Mouse (Mus musculus) spleen, postnatal 4 days (tissue): ENCODE data around the gene Rad1.
A peak's percentile ranks its signal among the peaks of the same experiment; 100 is the strongest.
"Not testable (repeated sequence)": the region's sequence is repeated elsewhere in the genome, so short reads cannot be mapped to it uniquely, and the experiment has no call there.

Experiments used
- DNase-seq, 2 experiments: peaks; one replicate each; pipeline ENCODE4 v3.0.0; 2022; ENCODE audit warnings: low spot score in 2 of 2

Rad1 gene

DNA sequence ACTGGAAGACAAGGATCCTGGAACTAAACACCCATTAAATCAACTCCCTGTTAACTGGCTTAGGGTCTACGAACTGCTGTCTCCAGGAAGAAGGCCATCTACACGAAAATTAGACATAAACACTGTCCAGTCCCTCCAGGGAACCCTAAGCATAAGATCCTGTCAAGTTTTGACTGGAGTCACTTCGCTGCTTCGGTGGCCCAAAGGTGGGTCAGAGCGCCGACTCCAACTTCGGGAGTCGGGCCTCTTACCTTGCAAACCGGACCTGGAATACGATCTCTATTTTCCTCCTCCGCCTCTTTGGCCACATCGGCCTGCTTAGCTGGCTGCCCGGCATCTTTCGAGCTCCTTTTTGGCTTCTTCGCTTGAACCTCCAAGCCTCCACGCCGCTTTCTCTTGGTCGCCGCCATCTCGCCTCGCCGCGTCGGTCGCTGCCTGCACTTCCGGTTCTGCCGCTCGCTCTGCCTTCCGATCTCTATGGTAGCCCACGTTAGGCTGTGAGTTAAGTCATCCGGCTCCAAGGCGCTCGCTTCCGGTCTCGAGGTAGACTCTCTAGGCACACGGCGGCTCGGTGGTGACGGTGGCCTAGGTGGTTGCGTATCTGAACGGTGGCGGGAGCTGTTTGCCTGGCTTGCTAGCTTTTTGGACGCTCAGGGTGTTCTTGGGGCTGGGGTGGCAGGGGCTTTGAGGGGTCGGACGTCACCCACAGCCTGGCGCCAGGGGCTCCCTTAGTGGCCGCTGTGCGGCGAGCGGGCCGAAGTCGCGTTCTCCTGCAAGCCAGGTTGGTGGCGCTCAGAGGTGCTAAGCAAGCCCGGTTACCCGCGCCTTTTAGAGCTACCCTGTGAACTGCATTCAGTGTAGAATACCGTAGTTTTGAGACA is at the start of gene Rad1, which contains the start of gene Brix1:
Gene Rad1, plus strand, starts transcription at position 535 of the 881 bp plus-strand sequence.
Gene Brix1, minus strand, starts transcription at position 464 of the 881 bp plus-strand sequence.
- DNase-seq: peak; percentile 93 to 96

DNA sequence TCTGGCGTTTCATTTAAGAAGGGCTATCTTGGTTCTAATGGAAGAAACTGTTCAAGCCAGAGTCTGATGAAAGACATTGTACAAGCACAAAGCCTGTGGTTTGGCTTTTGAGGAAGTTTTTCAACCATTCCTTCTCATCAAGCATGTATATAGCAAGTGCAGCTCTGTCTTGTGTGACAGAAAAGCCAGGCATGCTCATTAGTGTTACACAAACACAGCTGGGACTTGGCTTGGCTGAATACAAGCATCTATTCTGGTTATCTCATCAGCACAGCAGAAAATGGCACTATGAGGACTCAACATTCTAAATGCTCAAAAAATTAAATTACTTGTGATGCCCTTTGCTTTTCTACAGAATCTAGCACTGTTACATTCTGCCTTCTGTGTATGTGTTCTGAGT is 48.9 kb upstream of the Rad1 start:
- DNase-seq: no peak

DNA sequence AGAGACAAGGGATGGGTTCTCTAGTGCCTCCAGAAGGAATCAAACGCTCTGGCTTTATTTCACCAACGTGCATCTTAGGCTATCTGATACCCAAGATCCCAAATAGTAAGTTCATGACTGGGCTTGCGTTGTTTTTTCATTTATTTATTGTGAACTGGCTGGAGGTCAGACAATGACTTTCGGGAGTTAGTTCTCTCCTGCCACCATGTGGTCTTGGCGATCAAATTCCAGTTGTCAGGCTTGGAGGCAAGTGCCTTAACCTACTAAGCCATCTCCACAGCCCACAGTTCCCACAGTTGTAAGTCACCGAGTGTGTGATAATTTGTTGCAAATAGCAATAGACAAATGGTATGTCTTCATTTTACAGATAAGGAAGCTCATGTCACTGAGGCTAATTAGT is 45.9 kb upstream of the Rad1 start:
- no peak for DNase-seq

GRCm38 (mm10) chr15:10441493-10441892 is 44.3 kb upstream of the Rad1 start:
- DNase-seq: no peak

DNA sequence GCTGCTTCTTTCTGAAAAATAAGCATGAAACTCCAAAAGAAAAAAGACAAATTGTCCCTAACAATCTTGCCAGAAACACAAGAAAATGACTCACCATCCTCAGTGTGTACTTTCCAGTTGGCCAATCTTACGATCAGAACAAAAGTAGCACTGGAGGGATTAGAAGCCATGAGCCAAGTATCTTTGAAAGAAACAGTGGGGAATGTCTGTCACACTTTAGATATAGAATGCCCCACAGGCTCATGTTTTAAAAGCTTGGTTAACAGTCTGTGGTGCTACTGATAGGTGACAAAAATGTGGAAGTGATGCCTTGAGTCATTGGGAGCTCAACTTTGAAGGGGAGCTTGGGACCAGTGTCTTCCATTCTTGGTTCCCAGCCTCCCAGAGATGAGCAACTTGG is 43.5 kb upstream of the Rad1 start:
- DNase-seq: no peak

DNA sequence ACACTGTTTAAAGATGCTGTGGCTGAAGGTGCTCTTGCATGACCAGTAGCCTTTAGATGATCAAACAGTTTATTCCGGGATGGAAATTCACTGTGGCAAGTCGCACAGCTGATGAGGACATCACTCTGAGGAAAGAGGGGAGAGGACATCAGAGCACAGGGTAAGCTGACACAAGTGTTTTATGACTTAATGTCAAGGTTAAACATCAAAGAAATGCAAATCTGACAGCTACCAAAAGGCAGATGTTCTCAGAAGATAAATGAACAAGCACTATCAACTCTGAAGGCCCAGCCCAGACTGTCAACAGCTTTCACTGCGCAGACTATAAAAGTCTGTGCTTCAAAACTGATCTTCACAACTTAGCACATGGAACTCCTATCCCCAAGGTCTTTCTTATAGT is 38.7 kb upstream of the Rad1 start:
- DNase-seq: no peak

DNA sequence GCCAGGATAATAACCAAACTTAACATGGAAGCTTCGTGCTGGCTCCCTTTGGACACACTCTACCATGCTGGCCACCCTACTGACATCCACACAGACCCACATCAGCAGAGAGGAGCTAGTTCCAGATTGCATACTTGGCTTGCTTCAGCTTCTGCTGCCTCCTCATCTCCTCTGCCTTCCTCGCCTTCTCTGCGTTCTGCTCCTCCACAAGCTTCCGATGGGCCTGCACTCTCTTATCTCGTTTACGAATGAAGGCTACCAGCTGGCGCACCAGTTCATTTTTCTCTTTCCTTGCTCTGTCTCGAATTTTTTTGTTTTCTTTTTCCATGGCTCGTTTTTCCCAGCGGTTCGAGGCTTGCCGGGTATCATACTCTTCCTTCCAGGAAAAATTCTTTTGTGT is 24.8 kb upstream of the Rad1 start:
- DNase-seq: no peak

GRCm38 (mm10) chr15:10463555-10463954 is 22.3 kb upstream of the Rad1 start:
- no peak for DNase-seq

DNA sequence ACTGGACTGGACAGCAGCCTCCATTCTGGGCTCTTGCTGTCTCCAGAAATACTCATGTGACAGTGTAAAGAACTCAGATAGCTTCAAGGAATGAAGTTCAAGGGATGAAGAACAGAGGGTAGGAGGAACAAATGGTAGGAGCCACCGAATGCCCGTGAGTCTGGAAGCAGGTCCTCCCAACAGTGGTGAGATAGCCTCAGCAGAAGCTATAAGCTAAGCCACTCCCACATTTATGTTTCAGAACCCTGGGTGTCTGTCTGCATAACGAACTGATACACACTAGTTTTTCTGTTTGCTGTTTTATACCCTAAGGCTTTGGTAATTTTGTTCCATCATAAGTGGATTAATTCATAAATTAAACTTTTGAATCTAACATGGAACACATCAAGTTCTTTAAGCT is 21.1 kb upstream of the Rad1 start:
- no peak for DNase-seq

- no peak for DNase-seq
Measured at GRCm38 (mm10) chr15:10468761-10469160, 17.1 kb upstream of the Rad1 start.

GRCm38 (mm10) chr15:10469641-10470150 is 16.1 kb upstream of the Rad1 start:
- DNase-seq: peak in 1 of 2 experiments; percentile 31

- DNase-seq: peak; percentile 83 to 91
Measured at GRCm38 (mm10) chr15:10470151-10470831, 15.5 kb upstream of the Rad1 start, which contains the start of gene Dnajc21. TSS of gene Dnajc21 (minus strand) at chr15:10470516.

- DNase-seq: no peak
Measured at GRCm38 (mm10) chr15:10470941-10471340, 14.9 kb upstream of the Rad1 start.

DNA sequence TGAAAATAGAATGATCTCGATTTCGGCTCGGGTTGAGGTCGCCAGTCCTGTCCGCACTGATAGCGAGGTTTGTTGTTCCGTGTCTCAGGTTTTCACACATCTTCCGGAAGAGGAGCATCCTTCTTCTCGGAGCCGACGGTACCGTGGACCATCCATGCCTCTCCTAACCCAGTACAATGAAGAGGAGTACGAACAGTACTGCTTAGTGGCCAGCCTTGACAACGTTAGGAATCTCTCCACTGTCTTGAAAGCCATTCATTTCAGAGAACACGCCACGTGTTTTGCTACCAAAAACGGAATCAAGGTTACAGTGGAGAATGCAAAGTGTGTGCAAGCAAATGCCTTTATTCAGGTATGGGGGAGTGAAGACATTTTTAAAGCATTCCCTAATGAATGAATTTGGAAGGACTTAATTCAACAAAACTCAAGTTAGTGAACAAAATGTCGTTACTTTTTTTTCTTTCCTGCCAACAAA is 584 bp downstream of the Rad1 start:
- DNase-seq: no peak

DNA sequence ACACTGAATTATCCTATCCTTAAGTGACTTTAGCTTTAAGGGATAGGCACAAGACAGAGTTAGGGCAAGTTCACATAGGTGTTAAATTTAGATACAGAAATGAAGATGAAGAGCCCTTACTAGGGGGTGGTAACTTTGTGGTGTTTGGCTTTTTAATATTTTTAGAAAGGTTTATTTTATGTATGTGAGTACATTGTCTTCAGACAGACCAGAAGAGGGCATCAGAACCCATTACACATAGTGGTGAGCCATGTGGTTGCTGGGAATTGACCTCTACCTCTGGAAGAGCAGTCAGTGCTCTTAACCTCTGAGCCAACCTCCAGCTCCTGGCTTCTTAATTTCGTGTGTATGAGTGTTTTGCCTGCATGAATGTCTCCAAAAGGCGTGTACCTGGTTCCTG is 1.4 kb downstream of the Rad1 start:
- DNase-seq: no peak

GRCm38 (mm10) chr15:10490101-10490500 is 4.3 kb downstream of the Rad1 start:
- DNase-seq: no peak

GRCm38 (mm10) chr15:10495944-10496343 is 10.1 kb downstream of the Rad1 start:
- no peak for DNase-seq

DNA sequence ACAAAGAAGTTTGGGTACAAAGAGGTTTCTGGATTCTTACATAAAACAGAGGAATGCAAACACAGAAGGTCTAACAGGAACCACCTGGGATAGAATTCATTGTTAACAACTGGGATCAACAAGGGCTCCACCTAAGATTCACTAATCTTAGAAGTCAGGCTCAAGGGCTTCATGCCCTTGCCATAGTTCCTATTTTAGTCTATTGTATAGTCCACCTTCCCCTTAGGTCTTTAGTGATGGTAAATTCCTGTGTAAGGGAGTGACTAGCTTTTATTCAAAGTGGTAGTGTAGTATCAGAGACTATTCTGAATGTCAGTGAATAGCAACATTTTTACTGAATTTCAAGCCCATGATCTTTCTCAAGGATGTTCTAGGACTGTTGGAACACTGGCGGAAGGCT is 10.9 kb downstream of the Rad1 start:
- DNase-seq: not testable (repeated sequence)

GRCm38 (mm10) chr15:10499593-10499992 is 13.8 kb downstream of the Rad1 start:
- no peak for DNase-seq

DNA sequence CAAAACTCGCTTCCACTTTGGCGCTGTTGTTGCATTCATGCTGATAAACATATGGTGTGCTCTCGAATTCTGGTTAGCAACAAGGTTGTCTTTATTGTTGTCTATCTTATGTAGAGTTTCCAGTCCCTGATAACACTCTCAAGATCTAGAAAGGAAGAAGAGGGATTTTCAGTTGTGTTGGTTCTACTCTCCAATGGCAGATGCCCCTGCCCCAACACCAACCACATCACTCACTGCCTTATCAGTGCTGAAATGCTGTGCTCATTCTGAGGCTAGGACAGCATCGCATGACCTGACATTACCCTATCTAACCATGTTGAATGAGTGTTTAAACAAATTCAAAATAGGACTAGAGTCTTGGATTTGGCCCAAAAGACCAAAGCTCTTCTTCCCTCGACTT is 14.2 kb downstream of the Rad1 start:
- DNase-seq: no peak

DNA sequence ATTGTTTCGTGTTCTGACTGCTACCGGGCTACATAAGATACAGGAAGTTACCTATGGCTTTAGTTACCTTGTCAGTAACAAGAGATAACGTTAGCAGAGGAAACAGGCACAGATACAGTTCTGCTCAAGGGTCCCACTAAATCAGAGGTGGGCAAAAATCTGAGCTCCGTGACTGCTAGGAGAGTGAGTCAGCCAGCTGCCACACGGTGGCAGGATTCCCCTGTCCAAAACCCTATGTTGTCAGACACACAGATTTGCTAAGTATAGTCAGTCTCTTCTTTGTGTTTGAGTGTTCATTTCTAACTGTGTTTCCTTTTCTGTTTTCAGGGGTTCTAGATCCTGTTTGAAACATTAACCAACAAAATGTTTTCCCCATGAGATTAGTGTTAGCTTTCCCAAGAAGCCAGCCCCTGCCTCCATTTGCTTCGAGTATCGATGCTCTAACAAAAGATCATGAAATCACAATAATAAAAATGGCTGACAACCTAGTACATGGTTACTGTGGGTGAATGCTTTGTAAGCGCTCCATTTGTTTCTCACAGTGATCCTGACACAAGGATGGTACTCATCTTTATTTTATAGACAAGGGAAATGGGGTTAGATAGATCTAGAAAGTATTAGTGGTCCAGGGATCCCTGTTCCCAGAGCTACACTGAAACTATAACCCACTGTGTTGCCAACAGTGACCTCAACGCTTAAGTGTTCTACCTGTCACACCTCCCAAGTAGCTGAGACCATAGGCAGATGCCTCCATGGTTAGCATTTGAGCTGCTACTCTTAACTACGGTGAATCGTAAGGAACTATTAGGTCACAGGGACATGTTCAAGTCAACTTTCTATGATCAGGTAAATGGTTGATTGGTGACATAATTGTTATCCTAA is 15.3 kb downstream of the Rad1 start:
- DNase-seq: no peak

- DNase-seq: no peak
Measured at GRCm38 (mm10) chr15:10506099-10506498, 20.3 kb downstream of the Rad1 start.
